Mouse (Mus musculus): ENCODE results near the gene Rnf152.

DNA sequence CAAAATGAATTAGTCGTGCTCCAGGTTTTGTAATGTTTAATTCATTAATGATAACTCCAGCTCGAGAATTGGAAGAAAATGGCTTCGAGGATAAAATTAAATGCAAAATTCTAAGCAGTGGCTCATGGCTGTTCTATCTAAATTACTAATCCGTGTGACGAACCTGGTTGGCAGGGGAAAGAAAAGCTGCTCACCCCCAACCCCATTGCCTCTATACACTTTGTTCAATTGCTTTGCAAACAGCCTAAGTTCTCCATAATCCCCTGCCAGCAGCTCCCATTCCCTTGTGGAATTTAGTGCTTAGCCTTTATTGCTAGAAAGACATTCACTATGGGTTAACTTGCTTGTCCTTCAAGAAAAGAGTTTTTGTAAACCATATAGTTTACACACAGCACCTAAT lies 24.9 kb downstream of the Rnf152 start:
- TF ChIP-seq POLR2A (IDR thresholded peaks at IDR 0.05; ENCODE audit: extremely low read depth, insufficient read depth, low read length) (no peak), CTCF (IDR thresholded peaks at IDR 0.05; ENCODE audit: low read depth, low read length) (no peak)
